Comparison of ENCODE assay signal across 8 mouse cellular contexts in the genomic region with DNA sequence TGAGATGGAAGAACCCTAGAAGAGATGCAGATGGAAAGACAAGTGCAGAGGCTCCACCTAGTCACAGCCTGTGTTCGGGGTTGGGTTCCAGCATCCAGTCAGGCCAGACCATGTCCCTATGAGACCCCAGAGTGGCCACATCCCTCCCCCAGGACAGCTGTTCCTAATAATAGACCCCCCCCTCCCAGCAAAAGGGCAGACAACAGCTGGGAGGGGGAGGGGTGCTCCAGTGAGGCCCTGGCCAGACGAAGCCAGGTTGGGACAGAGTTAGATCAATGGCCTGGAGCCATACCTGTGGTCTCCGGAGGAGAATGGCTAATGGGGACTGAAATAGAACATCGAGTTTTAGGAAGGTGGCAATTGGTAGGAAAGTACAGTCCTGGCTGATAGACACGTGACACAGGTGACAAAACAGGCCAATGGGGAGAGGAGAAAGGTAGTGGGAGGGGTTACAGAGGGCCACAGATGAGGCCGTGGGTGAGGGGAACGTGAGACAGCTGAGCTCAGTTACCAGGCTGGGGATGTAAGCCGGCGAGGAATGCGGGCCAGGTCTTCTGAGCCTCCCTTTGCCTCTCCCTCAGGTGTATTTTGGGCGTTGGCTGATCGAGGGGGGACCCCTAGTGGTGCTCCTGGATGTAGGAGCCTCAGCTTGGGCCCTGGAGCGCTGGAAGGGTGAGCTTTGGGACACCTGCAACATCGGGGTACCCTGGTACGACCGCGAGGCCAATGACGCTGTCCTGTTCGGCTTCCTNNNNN. TPM values are rescaled to one million over a fixed set of nuclear protein-coding genes. Genes with fewer than 3 reads are reported as not detected.
DNase-seq lines count a peak whose midpoint lies in the region; ATAC-seq and TF ChIP-seq lines count a peak whose summit lies in the region.

A gene (minus strand): TSS at position 576 of the 756 bp plus-strand sequence.

- no peak for TF ChIP-seq POLR2A in spleen, adult 2 months (IDR thresholded peaks at IDR 0.05; ENCODE audit: low read depth, low read length)

- 0 out of 2 replicates have a peak, but pooled peaks cover 2% of the 10 kb centered on the region for H3K36me3 ChIP-seq in spleen, adult 2 months (ENCODE audit: control insufficient read depth, insufficient read depth, low read length)
- no peaks in the 10 kb centered on the region; the same call in 1 of the 2 replicates for H3K36me3 ChIP-seq in embryonic facial prominence, embryonic 11.5 days (replicated peaks; ENCODE audit: control insufficient read depth, insufficient read depth, low read depth, low read length)
- H3K36me3 ChIP-seq in heart, embryonic 11.5 days (ENCODE audit: control insufficient read depth, insufficient read depth, low read length), result peaks cover 13% of the 10 kb centered on the region
- H3K36me3 ChIP-seq in kidney, embryonic 14.5 days (ENCODE audit: control insufficient read depth, insufficient read depth, low read length), result peaks cover 20% of the 10 kb centered on the region
- no peaks in the 10 kb centered on the region for H3K36me3 ChIP-seq in liver, embryonic 14.5 days (replicated peaks; ENCODE audit: control insufficient read depth, insufficient read depth, low read depth)
- peaks cover 23% of the 10 kb centered on the region for H3K36me3 ChIP-seq in neural tube, embryonic 13.5 days

- H3K27ac ChIP-seq in spleen, adult 2 months (ENCODE audit: insufficient read depth, low read length), result no peak within 1 kb of the TSS
- H3K27ac ChIP-seq in embryonic facial prominence, embryonic 11.5 days (replicated peaks; ENCODE audit: low read depth, low read length), result no peak within 1 kb of the TSS
- no peak within 1 kb of the TSS for H3K27ac ChIP-seq in heart, embryonic 11.5 days (ENCODE audit: low read depth, low read length)
- H3K27ac ChIP-seq in kidney, embryonic 14.5 days (ENCODE audit: low read depth, low read length), result no peak within 1 kb of the TSS
- H3K27ac ChIP-seq in liver, embryonic 14.5 days, result no peak within 1 kb of the TSS
- H3K27ac ChIP-seq in neural tube, embryonic 13.5 days (replicated peaks), result no peak within 1 kb of the TSS

- H3K4me2 ChIP-seq in embryonic facial prominence, embryonic 11.5 days (ENCODE audit: low read depth, low read length), result peak within 1 kb of the TSS; percentile 23
- peak within 1 kb of the TSS; percentile 96 for H3K4me2 ChIP-seq in heart, embryonic 11.5 days
- H3K4me2 ChIP-seq in kidney, embryonic 14.5 days (replicated peaks; ENCODE audit: low read depth, low read length), result peak within 1 kb of the TSS; percentile 19
- no peak within 1 kb of the TSS for H3K4me2 ChIP-seq in liver, embryonic 14.5 days (ENCODE audit: low read depth)
- H3K4me2 ChIP-seq in neural tube, embryonic 13.5 days, result 0 out of 2 replicates have a peak within 1 kb of the TSS, but pooled peaks have one; percentile 13

- no peak for TF ChIP-seq EP300 in liver, embryonic 14.5 days (IDR thresholded peaks at IDR 0.05; ENCODE audit: low read depth)

- peaks cover 10% of the 10 kb centered on the region; the same call in 1 of the 2 replicates for H3K4me1 ChIP-seq in spleen, adult 2 months (ENCODE audit: control insufficient read depth, insufficient read depth, insufficient read length)
- H3K4me1 ChIP-seq in embryonic facial prominence, embryonic 11.5 days (ENCODE audit: control insufficient read depth, insufficient read depth, low read length), result peaks cover 14% of the 10 kb centered on the region
- H3K4me1 ChIP-seq in heart, embryonic 11.5 days (ENCODE audit: control insufficient read depth, insufficient read depth, low read length), result peaks cover 38% of the 10 kb centered on the region
- peaks cover 34% of the 10 kb centered on the region for H3K4me1 ChIP-seq in kidney, embryonic 14.5 days (ENCODE audit: control insufficient read depth, insufficient read depth, low read length)
- H3K4me1 ChIP-seq in liver, embryonic 14.5 days (replicated peaks; ENCODE audit: control insufficient read depth in 2 of 2, insufficient read depth in 2 of 2, low read length in 1 of 2), result peaks cover 0 to 13% of the 10 kb centered on the region in 2 experiments; a peak in 2 of 4 replicates
- peaks cover 44% of the 10 kb centered on the region for H3K4me1 ChIP-seq in neural tube, embryonic 13.5 days (replicated peaks)

- H3K4me3 ChIP-seq in spleen, adult 2 months (ENCODE audit: extremely low read depth, insufficient read depth, insufficient read length), result no peak within 1 kb of the TSS
- no peak within 1 kb of the TSS for H3K4me3 ChIP-seq in embryonic facial prominence, embryonic 11.5 days (ENCODE audit: low read depth, low read length)
- H3K4me3 ChIP-seq in heart, embryonic 11.5 days (ENCODE audit: low read depth, low read length), result no peak within 1 kb of the TSS; the same call in 1 of the 2 replicates
- no peak within 1 kb of the TSS for H3K4me3 ChIP-seq in kidney, embryonic 14.5 days (ENCODE audit: low read length)
- H3K4me3 ChIP-seq in liver, embryonic 14.5 days (ENCODE audit: insufficient read depth in 1 of 2, low read depth in 2 of 2, low read length in 2 of 2), result no peak within 1 kb of the TSS
- H3K4me3 ChIP-seq in neural tube, embryonic 13.5 days, result no peak within 1 kb of the TSS

- ATAC-seq in embryonic facial prominence, embryonic 11.5 days (replicated peaks; ENCODE audit: insufficient number of reproducible peaks, low FRiP score, low TSS enrichment, low read depth), result no peak
- no peak for ATAC-seq in heart, embryonic 11.5 days (replicated peaks; ENCODE audit: insufficient number of reproducible peaks, low FRiP score, low TSS enrichment)
- no peak for ATAC-seq in kidney, embryonic 14.5 days (ENCODE audit: low FRiP score, low TSS enrichment)
- ATAC-seq in liver, embryonic 14.5 days (ENCODE audit: insufficient read depth), result no peak
- ATAC-seq in neural tube, embryonic 13.5 days (ENCODE audit: low read depth), result no peak

- H3K9me3 ChIP-seq in embryonic facial prominence, embryonic 11.5 days (replicated peaks; ENCODE audit: control insufficient read depth, low read length), result no peaks in the 10 kb centered on the region
- no peaks in the 10 kb centered on the region for H3K9me3 ChIP-seq in heart, embryonic 11.5 days (replicated peaks; ENCODE audit: control insufficient read depth, low read length)
- no peaks in the 10 kb centered on the region for H3K9me3 ChIP-seq in kidney, embryonic 14.5 days (ENCODE audit: control insufficient read depth, low read length)
- no peaks in the 10 kb centered on the region for H3K9me3 ChIP-seq in liver, embryonic 14.5 days (ENCODE audit: control insufficient read depth, low read length)
- H3K9me3 ChIP-seq in neural tube, embryonic 13.5 days, result no peaks in the 10 kb centered on the region

- no peak for DNase-seq in spleen, adult 2 months (ENCODE audit: low read depth in 1 of 2, low spot score in 2 of 2)
- no peak for DNase-seq in spleen, postnatal 10 days (ENCODE audit: low spot score in 2 of 2)
- DNase-seq in embryonic facial prominence, embryonic 11.5 days (ENCODE audit: low spot score), result peak; percentile 66
- no peak for DNase-seq in liver, embryonic 14.5 days (ENCODE audit: low read depth in 3 of 3, low spot score in 3 of 3)
- DNase-seq in spleen, adult 12 weeks (ENCODE audit: low spot score), result no peak

- H3K9ac ChIP-seq in embryonic facial prominence, embryonic 11.5 days (replicated peaks; ENCODE audit: low read length), result no peak within 1 kb of the TSS; the same call in 1 of the 2 replicates
- H3K9ac ChIP-seq in heart, embryonic 11.5 days (ENCODE audit: low read depth, low read length), result peak within 1 kb of the TSS; percentile 46
- H3K9ac ChIP-seq in kidney, embryonic 14.5 days (ENCODE audit: low read depth, low read length), result peak within 1 kb of the TSS; percentile 2; the same call in 1 of the 2 replicates
- no peak within 1 kb of the TSS for H3K9ac ChIP-seq in liver, embryonic 14.5 days (replicated peaks)
- peak within 1 kb of the TSS; percentile 41; the same call in 1 of the 2 replicates for H3K9ac ChIP-seq in neural tube, embryonic 13.5 days

- H3K27me3 ChIP-seq in spleen, adult 2 months (ENCODE audit: control insufficient read depth, insufficient read depth, low read length), result no peaks in the 10 kb centered on the region
- H3K27me3 ChIP-seq in embryonic facial prominence, embryonic 11.5 days (ENCODE audit: control insufficient read depth, insufficient read depth, low read length), result no peaks in the 10 kb centered on the region
- no peaks in the 10 kb centered on the region for H3K27me3 ChIP-seq in heart, embryonic 11.5 days (ENCODE audit: control insufficient read depth, insufficient read depth, low read length)
- H3K27me3 ChIP-seq in kidney, embryonic 14.5 days (ENCODE audit: control insufficient read depth, insufficient read depth, low read length), result no peaks in the 10 kb centered on the region
- H3K27me3 ChIP-seq in liver, embryonic 14.5 days (ENCODE audit: control insufficient read depth, insufficient read depth, low read length), result no peaks in the 10 kb centered on the region
- no peaks in the 10 kb centered on the region for H3K27me3 ChIP-seq in neural tube, embryonic 13.5 days

- 74% methylated on average over 19 of the region's 19 CpGs for WGBS in spleen, adult 2 months
- WGBS in embryonic facial prominence, embryonic 11.5 days, result 22% methylated on average over 19 of the region's 19 CpGs
- 17% methylated on average over 19 of the region's 19 CpGs for WGBS in heart, embryonic 11.5 days (ENCODE audit: insufficient replicate concordance)
- 24% methylated on average over 19 of the region's 19 CpGs for WGBS in kidney, embryonic 14.5 days
- 45% methylated on average over 19 of the region's 19 CpGs for WGBS in liver, embryonic 14.5 days (ENCODE audit: insufficient replicate concordance)
- 21% methylated on average over 19 of the region's 19 CpGs for WGBS in neural tube, embryonic 13.5 days

- TF ChIP-seq CTCF in spleen, adult 2 months (IDR thresholded peaks at IDR 0.05; ENCODE audit: extremely low read depth, insufficient read depth, insufficient read length, insufficient replicate concordance), result no peak
- peak; percentile 55 for TF ChIP-seq CTCF in liver, embryonic 14.5 days (IDR thresholded peaks at IDR 0.05; ENCODE audit: low read depth)

RNA-seq across cellular contexts. Expression of the gene that starts here (rescaled TPM):
- 55.3 and 56.0 TPM in 2 replicates for polyA plus RNA-seq in spleen, adult 2 months (2012; rRNA removed)
- polyA plus RNA-seq in embryonic facial prominence, embryonic 11.5 days (2014; fragmentation: Nextera tagmentation; extraction: Ambion mirVana), result 172 and 179 TPM in 2 replicates
- polyA plus RNA-seq in heart, embryonic 11.5 days (2014; fragmentation: Nextera tagmentation; extraction: Ambion mirVana), result 98.2 and 104 TPM in 2 replicates
- polyA plus RNA-seq in kidney, embryonic 14.5 days (2014; fragmentation: Nextera tagmentation; extraction: Ambion mirVana), result 158 and 228 TPM in 2 replicates
- polyA plus RNA-seq in liver, embryonic 14.5 days (2012; rRNA removed), result 65.7 and 69.5 TPM in 2 replicates
- polyA plus RNA-seq in liver, embryonic 14.5 days (2014; fragmentation: Nextera tagmentation; extraction: Ambion mirVana), result 67.5 and 82.7 TPM in 2 replicates
- polyA plus RNA-seq in neural tube, embryonic 13.5 days (2015; fragmentation: Nextera tagmentation; extraction: Ambion mirVana), result 89.7 and 111 TPM in 2 replicates

Comparison
In these comparisons a context has a peak if more than half of its experiments do, and no peak if none do; other contexts are left out.
1. H3K9ac ChIP-seq: peak in heart, embryonic 11.5 days (single experiment), kidney, embryonic 14.5 days (single experiment) and neural tube, embryonic 13.5 days (single experiment); none in embryonic facial prominence, embryonic 11.5 days (single experiment) and liver, embryonic 14.5 days (single experiment).